Mouse (Mus musculus) adrenal gland, adult 2 months (tissue): Measurements from ENCODE around the gene Naaladl1. TPM values are rescaled to one million over a fixed set of nuclear protein-coding genes. Genes with fewer than 3 reads are reported as not detected.

Source experiments
- DNase-seq: peaks from one replicate; pipeline ENCODE4 v3.0.0; 2021
- polyA plus RNA-seq: library from polyadenylated mRNA; depleted of rRNA; stranded (reverse); fragments of >200 nt; gene quantifications from 2 replicates; pipeline ENCODE4 v1.2.3, GENCODE M21; 2012
- total RNA-seq, 2 experiments: library from RNA; stranded (reverse); gene quantifications; 2 replicates each; pipeline ENCODE4 v1.2.3; 2021

Naaladl1 gene
- total and polyA plus RNA-seq, 3 experiments, result 0.13 TPM; not detected in 2

DNA sequence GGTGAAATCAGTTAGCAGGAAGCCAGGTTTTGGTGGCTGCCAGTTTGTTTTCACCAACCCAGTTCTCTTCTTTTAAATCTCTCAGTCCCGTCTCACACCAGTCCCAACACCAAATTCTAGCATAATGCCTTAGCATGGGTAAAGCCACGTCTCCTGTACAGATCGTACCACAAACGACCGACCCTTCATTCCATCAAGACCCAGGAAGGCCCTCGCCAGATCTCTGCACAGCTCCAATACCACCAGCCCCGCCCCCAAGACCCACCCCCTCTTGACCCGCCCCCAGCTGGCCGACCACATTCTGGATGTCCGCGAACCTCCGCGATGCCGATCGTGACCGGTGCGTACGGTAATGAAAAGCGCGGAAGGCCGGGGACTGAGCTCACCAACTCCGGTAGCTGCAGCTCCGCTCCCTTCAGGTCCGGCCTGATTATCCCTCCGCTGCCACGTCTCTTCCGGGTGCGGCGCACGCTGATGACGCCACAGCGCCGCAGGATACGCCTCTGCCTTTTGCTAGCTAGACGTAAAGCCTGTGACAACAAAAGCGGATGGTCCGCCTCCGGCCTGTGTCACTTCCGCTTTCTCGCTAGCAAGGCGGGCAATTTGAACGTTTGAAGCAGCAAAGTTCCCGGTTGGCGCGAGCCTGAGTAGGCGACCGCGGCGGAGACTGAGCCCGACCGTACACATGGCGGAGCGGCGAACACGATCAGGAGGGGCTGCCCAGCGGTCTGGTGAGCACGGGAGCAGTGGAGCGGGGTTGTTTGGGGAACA, 20.9 kb upstream of the Naaladl1 start, which contains the start of the genes Zfpl1 and Cdca5:
Zfpl1 (minus strand) TSS at position 479 of the 771 bp plus-strand sequence.
Cdca5 (plus strand) TSS at position 506 of the 771 bp plus-strand sequence.
- DNase-seq, result peak; percentile 96

DNA sequence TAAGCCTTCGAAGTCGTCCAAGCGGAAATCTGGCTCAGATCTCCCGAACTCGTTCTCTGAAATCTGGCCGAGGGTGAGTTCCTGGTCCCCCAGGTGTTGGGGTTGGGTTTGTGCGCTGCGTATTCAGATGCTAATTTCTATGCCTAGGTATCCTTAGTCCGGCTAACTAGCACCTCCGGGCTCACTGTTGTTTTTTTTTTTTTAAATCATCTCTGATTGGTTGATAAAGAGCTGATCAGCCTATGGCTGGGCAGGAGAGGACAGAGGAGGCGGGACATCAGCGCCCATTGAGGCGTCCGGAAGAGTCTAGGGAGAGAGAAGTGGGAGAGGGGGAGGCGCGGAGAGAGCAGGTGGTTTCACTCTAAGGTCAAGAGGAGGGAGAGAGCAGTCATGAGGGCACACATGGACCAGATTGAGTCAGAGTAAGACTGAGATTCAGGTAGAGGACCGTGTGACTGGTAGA, 20.1 kb upstream of the Naaladl1 start:
- peak; percentile 63 for DNase-seq

DNA sequence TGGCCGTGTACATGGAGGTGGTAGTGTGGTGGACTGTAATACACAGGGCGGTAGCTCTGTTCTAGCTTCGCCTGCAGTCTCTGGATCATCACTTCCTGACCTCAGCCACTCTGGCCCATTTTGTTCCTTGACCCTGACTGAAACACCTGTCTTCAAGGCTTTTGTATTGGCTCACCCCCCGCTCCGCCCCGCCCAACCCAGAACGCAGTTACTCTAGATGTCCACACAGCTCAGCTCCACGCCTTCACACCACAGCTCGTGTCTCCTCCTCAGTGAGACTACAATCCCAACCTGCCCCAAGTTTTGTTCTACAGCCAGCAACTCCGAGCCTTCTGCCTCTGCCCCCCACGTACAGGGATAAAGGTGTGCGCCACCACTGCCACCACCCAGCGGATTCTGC, 16.7 kb upstream of the Naaladl1 start:
- DNase-seq, result no peak

- DNase-seq, result no peak
Measured at GRCm38 (mm10) chr19:6094119-6094518, 11.5 kb upstream of the Naaladl1 start, which contains the start of gene AC131692.1. AC131692.1 (plus strand) TSS chr19:6094419.

- DNase-seq, result peak; percentile 27
Measured at GRCm38 (mm10) chr19:6097847-6098246, 7.7 kb upstream of the Naaladl1 start.

DNA sequence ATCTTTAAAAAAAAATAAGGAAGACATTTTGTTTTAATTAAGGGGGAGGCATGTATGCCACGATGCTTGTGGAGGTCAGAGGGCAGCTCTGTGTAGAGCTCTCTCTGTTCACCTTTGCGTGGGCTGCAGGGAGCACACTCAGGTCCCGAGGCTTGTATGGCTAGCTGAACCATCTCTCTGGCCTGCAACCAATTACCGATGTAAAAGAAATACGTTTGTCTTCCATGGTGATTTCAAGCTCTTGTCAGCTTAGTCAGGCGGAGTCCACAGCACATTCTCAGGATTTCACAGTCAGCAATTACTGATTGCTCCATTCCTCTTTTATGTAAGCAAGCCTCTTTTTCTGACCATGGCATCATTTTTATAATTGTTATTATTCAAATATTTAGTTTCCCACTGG, 4.4 kb upstream of the Naaladl1 start:
- no peak for DNase-seq

DNA sequence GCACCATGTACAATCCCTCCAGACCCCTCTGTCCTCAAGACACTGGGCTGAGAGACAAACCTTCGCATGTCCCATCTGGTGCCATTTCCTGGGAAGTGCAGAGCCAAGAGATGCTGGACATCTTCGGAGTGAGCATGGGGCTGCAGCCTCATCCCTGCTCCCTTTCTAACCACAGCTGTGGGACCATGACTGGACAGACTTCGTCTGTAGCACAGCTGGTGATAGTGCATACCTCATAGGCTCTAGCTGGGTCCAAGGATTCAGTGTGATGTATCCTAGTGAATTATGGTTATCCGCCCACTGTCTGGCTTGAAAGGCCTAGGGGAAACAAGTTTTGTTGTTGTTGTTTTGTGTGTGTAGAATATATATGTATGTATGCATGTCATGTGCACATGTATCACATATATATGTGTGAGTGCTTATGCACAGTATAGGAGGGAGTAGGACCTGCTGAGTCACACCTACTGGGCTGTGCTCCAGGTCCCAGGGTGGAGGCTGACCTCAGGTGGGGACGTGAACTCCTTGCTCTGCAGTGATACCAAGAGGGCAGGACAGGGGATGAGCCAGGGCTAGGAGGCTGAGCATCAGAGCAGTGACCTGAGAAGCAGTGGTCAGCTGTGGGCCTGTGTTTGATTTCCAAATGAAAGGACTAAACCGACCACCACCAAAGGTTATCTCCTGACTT, 3.3 kb upstream of the Naaladl1 start:
- DNase-seq, result no peak

GRCm38 (mm10) chr19:6104476-6104875, 1.1 kb upstream of the Naaladl1 start:
- DNase-seq, result no peak

- DNase-seq, result no peak
Measured at GRCm38 (mm10) chr19:6113116-6113515, 7.5 kb downstream of the Naaladl1 start.

- peak; percentile 45 for DNase-seq
Measured at GRCm38 (mm10) chr19:6116113-6116850, 10.7 kb downstream of the Naaladl1 start.

GRCm38 (mm10) chr19:6117346-6117985, 11.9 kb downstream of the Naaladl1 start:
- no peak for DNase-seq

DNA sequence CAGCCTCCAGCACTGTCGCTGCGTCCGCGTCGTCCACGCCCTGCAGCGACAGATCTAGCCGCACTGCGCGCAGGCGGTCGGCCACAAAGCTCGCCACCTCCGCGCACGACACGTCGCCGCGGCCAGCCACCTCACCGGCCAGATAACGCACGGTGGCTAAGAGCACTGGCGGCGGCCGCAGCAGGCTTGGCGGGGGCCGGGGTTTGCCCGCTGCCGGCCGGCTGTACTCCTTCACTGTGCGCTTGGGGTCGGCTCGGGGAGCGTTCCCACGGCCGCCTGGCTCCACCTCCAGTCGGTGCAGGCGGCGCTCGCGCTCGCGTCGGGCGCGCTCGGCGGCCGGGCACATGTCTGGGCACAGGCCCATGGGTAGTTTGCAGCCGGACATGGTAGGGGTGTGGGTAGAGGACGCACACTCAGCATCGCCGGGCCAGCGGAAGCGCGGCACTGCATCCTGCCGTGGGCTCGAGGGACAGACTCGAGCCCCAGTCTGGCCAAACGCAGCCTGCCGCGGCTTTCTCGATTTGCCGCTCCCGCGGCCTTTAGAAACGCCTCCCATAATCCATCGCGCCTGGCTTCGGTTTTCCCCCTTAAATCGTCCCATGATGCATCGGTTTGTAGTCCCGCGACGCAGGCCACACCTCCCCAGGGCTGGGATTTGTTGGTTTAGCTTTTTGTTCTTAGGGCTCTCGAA, 12.5 kb downstream of the Naaladl1 start, which contains the start of gene Sac3d1:
Sac3d1 (minus strand) TSS at position 665 of the 691 bp plus-strand sequence.
- DNase-seq, result peak; percentile 94

DNA sequence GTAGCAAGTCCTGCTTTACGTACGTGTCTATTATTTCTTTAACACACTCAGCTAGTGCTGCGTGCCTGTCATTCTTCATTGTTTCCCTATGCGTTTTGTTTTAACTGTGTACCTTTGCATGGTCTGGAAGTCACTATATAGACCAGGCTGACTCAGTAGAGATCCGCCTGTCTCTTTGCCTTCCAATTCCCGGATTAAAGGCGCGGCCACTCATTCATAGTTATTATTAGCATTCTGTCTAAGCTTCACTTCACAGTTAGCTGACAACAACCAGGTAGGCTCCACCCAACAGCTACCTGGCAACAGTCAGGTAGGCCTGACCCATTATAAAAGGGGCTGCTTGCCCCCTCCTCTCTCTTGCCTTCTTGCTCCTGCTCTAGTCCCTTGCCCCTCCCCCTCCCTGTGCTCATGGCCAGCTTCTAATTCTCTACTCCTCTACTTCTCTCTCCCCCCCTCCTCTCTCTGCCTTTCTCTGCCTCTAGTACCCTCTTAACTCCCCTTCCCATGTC, 13.1 kb downstream of the Naaladl1 start:
- no peak for DNase-seq

DNA sequence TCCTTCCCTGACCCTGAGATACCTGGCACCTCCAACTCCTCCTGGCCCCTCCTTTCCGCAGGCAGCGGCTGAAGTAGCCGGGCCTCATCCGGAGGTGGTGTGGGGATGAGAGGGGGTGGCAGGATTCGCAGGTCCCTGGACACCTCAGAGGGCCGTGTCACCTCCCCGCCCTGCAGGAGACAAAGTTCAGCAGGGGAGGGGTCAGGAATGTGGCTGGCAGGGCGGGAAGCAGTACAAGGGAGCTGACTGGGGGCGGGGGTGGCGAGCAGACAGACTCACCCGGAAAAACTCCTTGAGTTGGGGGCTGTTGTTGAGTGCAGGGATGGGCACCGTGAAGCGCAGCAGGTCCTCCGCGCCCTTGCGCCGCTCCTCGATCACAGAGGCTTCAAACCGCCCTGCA, 16.2 kb downstream of the Naaladl1 start:
- no peak for DNase-seq

GRCm38 (mm10) chr19:6123330-6123729, 17.7 kb downstream of the Naaladl1 start:
- no peak for DNase-seq

- DNase-seq, result no peak
Measured at GRCm38 (mm10) chr19:6124898-6125297, 19.3 kb downstream of the Naaladl1 start.

- DNase-seq, result no peak
Measured at GRCm38 (mm10) chr19:6126289-6126688, 20.7 kb downstream of the Naaladl1 start.

DNA sequence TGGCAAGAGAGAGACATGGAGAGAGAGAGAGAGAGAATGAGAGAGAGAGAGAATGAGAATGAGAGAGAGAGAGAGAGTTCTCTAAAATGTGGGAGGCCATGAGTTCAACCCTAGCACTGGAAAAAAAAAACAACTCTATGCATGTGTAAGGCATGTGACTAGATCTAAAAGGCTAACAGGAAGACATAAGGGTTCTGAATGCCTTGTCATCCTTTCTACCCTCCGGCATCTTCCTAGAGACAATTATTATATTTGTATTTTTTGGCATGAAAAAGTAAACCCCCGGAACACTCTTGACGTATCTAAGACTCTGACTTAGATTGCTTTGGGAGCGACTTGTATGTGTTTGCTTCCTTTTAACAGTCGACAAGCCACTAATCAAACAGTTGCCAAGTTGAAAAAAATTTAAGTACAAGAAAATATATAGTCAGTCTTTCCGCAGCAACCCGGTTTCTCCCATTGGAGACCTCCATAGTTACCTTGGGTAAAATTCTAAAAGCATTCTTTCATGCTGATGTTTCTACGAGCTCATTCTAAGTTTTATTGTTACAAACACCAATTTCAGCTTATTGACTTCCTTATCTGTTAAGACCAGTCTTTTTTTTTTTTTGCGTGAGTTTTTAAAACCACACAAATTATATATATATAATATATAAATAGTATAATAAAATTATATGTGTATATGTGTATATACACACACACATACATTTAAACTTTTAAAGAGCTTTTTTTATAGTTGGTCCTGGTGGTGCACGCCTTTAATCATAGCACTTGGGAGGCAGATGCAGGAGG, 21.4 kb downstream of the Naaladl1 start:
- no peak for DNase-seq

GRCm38 (mm10) chr19:6127760-6128341, 22.3 kb downstream of the Naaladl1 start, which contains the start of gene Snx15:
Snx15 (minus strand) TSS chr19:6128304.
- peak; percentile 97 for DNase-seq
